Mouse (Mus musculus): Measurements from ENCODE around the gene Cd93. TPM values are rescaled to one million over a fixed set of nuclear protein-coding genes. Genes with fewer than 3 reads are reported as not detected.

Cd93 gene
- total and polyA plus RNA-seq, 3 experiments = not detected

GRCm38 (mm10) chr2:148408761-148409120, 34.6 kb downstream of the Cd93 start:
- H3K27ac ChIP-seq (ENCODE audit: control insufficient read depth, low read depth, low read length) = no peak overlapping the region
- no peak for DNase-seq (ENCODE audit: low read depth, low spot score)
- H3K4me3 ChIP-seq (ENCODE audit: control insufficient read depth in 1 of 2, insufficient read depth in 1 of 2, low read depth in 2 of 2, low read length in 2 of 2) = no peak overlapping the region
- H3K79me2 ChIP-seq (ENCODE audit: control insufficient read depth, insufficient read depth, low read length, poor library complexity) = no peaks in the 10 kb centered on the region
- H3K4me1 ChIP-seq (ENCODE audit: control insufficient read depth in 1 of 2, insufficient read depth in 2 of 2, low read length in 2 of 2) = no peaks in the 10 kb centered on the region
- no peaks in the 10 kb centered on the region for H3K36me3 ChIP-seq (ENCODE audit: control insufficient read depth in 1 of 2, insufficient read depth in 2 of 2, low read length in 2 of 2)
- no peaks in the 10 kb centered on the region for H3K9me3 ChIP-seq (replicated peaks; ENCODE audit: insufficient read depth, low read length)
- H3K9ac ChIP-seq (ENCODE audit: control insufficient read depth, low read depth, low read length, poor library complexity, severe bottlenecking) = no peak overlapping the region
- no peak for TF ChIP-seq ELF1 (IDR thresholded peaks at IDR 0.05; ENCODE audit: low read depth, low read length)
- no peak for TF ChIP-seq NRF1 (IDR thresholded peaks at IDR 0.05; ENCODE audit: insufficient read depth, low read depth, low read length, poor library complexity, severe bottlenecking)
- H3K27me3 ChIP-seq (ENCODE audit: control insufficient read depth in 1 of 2, insufficient read depth in 2 of 2, low read length in 2 of 2) = no peaks in the 10 kb centered on the region

- no peak within 1 kb of the TSS for H3K27ac ChIP-seq (ENCODE audit: control insufficient read depth, low read depth, low read length)
- no peak within 1 kb of the TSS for H3K4me3 ChIP-seq (ENCODE audit: control insufficient read depth in 1 of 2, insufficient read depth in 1 of 2, low read depth in 2 of 2, low read length in 2 of 2)
- TF ChIP-seq SMC3 (IDR thresholded peaks at IDR 0.05; ENCODE audit: low read depth, low read length) (no peak), TCF12 (IDR thresholded peaks at IDR 0.05; ENCODE audit: low read depth, low read length) (no peak), NELFE (IDR thresholded peaks at IDR 0.05; ENCODE audit: low read depth, low read length) (no peak), TAL1 (IDR thresholded peaks at IDR 0.05; ENCODE audit: low read length) (no peak), POLR2AphosphoS5 (IDR thresholded peaks at IDR 0.05; ENCODE audit: borderline replicate concordance, low read depth, low read length) (no peak), USF2 (IDR thresholded peaks at IDR 0.05; ENCODE audit: borderline replicate concordance in 1 of 2, insufficient read depth in 1 of 2, low read depth in 1 of 2, low read length in 2 of 2) (no peak), MAX (IDR thresholded peaks at IDR 0.05; ENCODE audit: low read length) (no peak), HCFC1 (IDR thresholded peaks at IDR 0.05; ENCODE audit: low read depth, low read length) (no peak), GABPA (IDR thresholded peaks at IDR 0.05; ENCODE audit: low read depth, low read length) (no peak)
These were observed 35.2 kb downstream of the Cd93 start, which contains the start of gene Thbd for GRCm38 (mm10) chr2:148407870-148408760. Thbd (minus strand) TSS chr2:148408188.

More at GRCm38 (mm10) chr2:148407870-148408760, 35.2 kb downstream of the Cd93 start, which contains the start of gene Thbd:
- H3K4me1 ChIP-seq (ENCODE audit: control insufficient read depth in 1 of 2, insufficient read depth in 2 of 2, low read length in 2 of 2) = no peaks in the 10 kb centered on the region
- H3K79me2 ChIP-seq (ENCODE audit: control insufficient read depth, insufficient read depth, low read length, poor library complexity) = no peaks in the 10 kb centered on the region
- H3K36me3 ChIP-seq (ENCODE audit: control insufficient read depth in 1 of 2, insufficient read depth in 2 of 2, low read length in 2 of 2) = no peaks in the 10 kb centered on the region
- no peak within 1 kb of the TSS for H3K9ac ChIP-seq (ENCODE audit: control insufficient read depth, low read depth, low read length, poor library complexity, severe bottlenecking)
- no peaks in the 10 kb centered on the region for H3K27me3 ChIP-seq (ENCODE audit: control insufficient read depth in 1 of 2, insufficient read depth in 2 of 2, low read length in 2 of 2)
- DNase-seq (ENCODE audit: low read depth, low spot score) = no peak
- no peaks in the 10 kb centered on the region for H3K9me3 ChIP-seq (replicated peaks; ENCODE audit: insufficient read depth, low read length)
